Mouse (Mus musculus) C2C12 (cell line): Measurements from ENCODE around the gene Gm49337. TPM values are rescaled to one million over a fixed set of nuclear protein-coding genes. Genes with fewer than 3 reads are reported as not detected.

Experiments
- H3K27me3 ChIP-seq: one replicate; pipeline ENCODE4 v1.6.1; 2011; ENCODE audit not compliant: control insufficient read depth, insufficient read depth, insufficient read length
- H3K36me3 ChIP-seq: one replicate; pipeline ENCODE4 v1.6.1; 2011; ENCODE audit not compliant: control insufficient read depth, insufficient read depth
- H3K4me3 ChIP-seq: one replicate; pipeline ENCODE4 v1.5.1; 2011; ENCODE audit warnings: mild to moderate bottlenecking, control low read depth; ENCODE audit not compliant: poor library complexity, insufficient read depth, severe bottlenecking
- H3K79me2 ChIP-seq: one replicate; pipeline ENCODE4 v1.6.1; 2011; ENCODE audit not compliant: control insufficient read depth, insufficient read depth
- H3K79me3 ChIP-seq: one replicate; pipeline ENCODE4 v1.6.1; 2011; ENCODE audit warnings: low read depth, control low read depth
- H3ac ChIP-seq: one replicate; pipeline ENCODE3; 2011; ENCODE audit warnings: low read depth; ENCODE audit not compliant: control insufficient read depth, insufficient read length
- CEBPB ChIP-seq: IDR thresholded peaks from one replicate; pipeline ENCODE4 v1.6.1; 2011; ENCODE audit warnings: low read depth, mild to moderate bottlenecking, control low read depth, moderate library complexity
- CTCF ChIP-seq: IDR thresholded peaks from one replicate; pipeline ENCODE4 v1.5.1; 2011; ENCODE audit not compliant: control insufficient read depth, insufficient read depth, insufficient read length
- FOSL1 ChIP-seq: IDR thresholded peaks from one replicate; pipeline ENCODE4 v1.8.0; 2011; ENCODE audit warnings: mild to moderate bottlenecking, low read length; ENCODE audit not compliant: poor library complexity, insufficient read depth, severe bottlenecking
- MAX ChIP-seq: IDR thresholded peaks from one replicate; pipeline ENCODE4 v1.6.1; 2011; ENCODE audit warnings: mild to moderate bottlenecking, control low read depth
- MYOD1 ChIP-seq: IDR thresholded peaks from one replicate; pipeline ENCODE4 v1.6.1; 2011; ENCODE audit warnings: low read depth; ENCODE audit not compliant: control insufficient read depth, insufficient read length
- MYOG ChIP-seq: IDR thresholded peaks from one replicate; pipeline ENCODE4 v1.6.1; 2011; ENCODE audit not compliant: control insufficient read depth, insufficient read length; ENCODE audit errors: extremely low read depth
- USF1 ChIP-seq: IDR thresholded peaks from one replicate; pipeline ENCODE4 v1.6.1; 2011; ENCODE audit warnings: low read depth, mild to moderate bottlenecking, control low read depth, moderate library complexity
- polyA plus RNA-seq: library from polyadenylated mRNA; unstranded; fragments of >200 nt; fragmentation: generic; extraction: Trizol; gene quantifications from one replicate; pipeline ENCODE4 v1.2.1, GENCODE M21; 2012; ENCODE audit warnings: missing spikeins

The Gm49337 gene
- polyA plus RNA-seq, 1 experiment, result not detected

DNA sequence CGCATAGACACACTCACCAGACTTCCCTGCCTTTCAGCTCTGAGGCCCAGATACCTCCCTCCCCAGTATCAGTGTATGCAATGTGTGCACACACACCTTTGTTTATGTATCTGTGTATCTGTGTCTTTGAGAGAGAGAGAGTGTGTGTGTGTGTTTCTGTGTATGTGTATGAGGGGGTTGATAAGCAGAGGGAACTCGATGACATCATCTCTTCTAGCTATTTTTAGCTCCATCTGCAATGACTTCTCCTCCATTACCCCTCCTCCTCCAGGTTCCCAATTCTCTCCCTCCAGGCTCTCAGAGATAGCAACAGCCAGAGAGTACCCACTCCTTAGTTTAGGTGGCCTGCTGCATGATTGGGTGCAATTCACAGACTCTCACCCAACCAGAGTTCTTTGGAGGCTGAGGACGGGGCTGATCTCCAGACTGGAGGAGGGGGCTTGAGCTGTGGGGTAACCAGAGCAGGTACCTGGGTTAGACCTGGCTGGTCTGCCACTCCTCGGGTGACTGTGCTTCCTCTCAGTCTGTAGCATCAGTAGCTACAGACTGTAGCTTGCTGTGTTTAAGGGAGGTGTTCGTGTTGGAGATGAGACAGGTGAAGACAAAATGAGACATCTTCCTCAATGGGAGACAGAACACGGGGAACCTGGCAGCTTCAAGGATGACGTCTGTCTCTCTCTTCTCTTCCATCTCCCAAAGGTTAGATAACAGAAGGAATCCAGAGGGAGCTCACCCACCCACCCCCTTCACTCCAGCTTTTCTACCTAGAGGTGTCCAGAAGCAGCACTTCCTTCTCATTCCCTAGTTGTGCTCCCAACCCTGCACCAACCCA lies 2.7 kb downstream of the Gm49337 start:
- H3K79me3 ChIP-seq, result no peaks in the 10 kb centered on the region
- H3K79me2 ChIP-seq, result no peaks in the 10 kb centered on the region
- H3K36me3 ChIP-seq, result no peaks in the 10 kb centered on the region
- no peaks in the 10 kb centered on the region for H3K27me3 ChIP-seq
- H3K4me3 ChIP-seq, result no peak overlapping the region
- H3ac ChIP-seq, result no peak overlapping the region
- TF ChIP-seq MAX (no peak), MYOD1 (no peak), CEBPB (no peak), FOSL1 (no peak), MYOG (no peak)

DNA sequence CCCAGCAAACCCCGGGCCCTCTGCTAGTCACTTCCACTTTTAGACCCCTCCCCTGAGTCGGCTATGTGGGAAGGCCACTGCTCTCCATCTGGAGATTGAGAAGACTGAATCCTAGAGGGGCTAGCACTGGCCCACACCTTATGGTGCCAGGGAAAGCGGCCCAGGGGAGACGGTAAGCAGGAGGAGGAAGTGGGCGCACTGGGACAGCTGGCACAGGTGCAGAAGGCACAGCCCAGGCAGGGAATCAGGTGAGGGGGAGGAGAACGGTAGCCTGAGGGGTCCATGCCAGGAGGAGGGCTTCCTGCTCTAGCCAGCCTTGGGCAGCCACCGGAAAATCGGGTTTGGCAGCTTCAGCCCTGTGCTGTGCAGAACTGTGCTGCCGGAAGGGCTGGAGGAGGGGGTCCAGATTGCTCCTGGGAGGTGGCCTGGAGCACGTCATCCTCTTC lies 3.4 kb downstream of the Gm49337 start:
- Histone ChIP-seq H3K79me2 (no peaks in the 10 kb centered on the region), H3K79me3 (no peaks in the 10 kb centered on the region), H3K4me3 (no peak overlapping the region), H3K36me3 (no peaks in the 10 kb centered on the region), H3ac (no peak overlapping the region), H3K27me3 (no peaks in the 10 kb centered on the region)
- no peak for TF ChIP-seq MYOG
- no peak for TF ChIP-seq CEBPB
- no peak for TF ChIP-seq FOSL1
- TF ChIP-seq CTCF, result no peak
- TF ChIP-seq MYOD1, result no peak
- TF ChIP-seq USF1, result no peak
- TF ChIP-seq MAX, result no peak

- H3K4me3 ChIP-seq, result no peak overlapping the region
- no peaks in the 10 kb centered on the region for H3K79me3 ChIP-seq
- H3K36me3 ChIP-seq, result no peaks in the 10 kb centered on the region
- no peaks in the 10 kb centered on the region for H3K27me3 ChIP-seq
- H3K79me2 ChIP-seq, result no peaks in the 10 kb centered on the region
- H3ac ChIP-seq, result no peak overlapping the region
- TF ChIP-seq CEBPB, result no peak
- no peak for TF ChIP-seq USF1
- no peak for TF ChIP-seq MAX
- no peak for TF ChIP-seq MYOD1
- TF ChIP-seq FOSL1, result no peak
- no peak for TF ChIP-seq MYOG
- no peak for TF ChIP-seq CTCF
These were observed 4.0 kb downstream of the Gm49337 start for GRCm38 (mm10) chr4:116177140-116177539.

DNA sequence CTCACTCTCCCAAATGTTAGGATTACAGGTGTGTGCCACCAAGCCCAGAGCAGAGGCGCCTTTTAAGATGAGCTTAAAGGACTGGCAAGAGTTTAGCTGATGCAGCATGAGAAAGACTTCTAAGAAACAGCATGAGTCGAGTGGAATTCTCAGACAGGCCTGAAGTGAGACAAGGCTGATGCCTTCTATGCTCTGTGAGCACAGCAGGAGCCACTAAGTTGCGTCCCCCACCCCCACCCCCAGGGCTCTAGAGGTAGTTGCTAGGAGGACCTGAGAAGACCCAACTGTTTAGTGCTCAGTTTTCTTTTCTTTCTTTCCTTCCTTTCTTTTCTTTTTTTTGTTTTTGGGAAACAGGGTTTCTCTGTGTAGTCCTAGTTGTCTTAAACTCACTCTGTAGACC lies 8.9 kb downstream of the Gm49337 start:
- Histone ChIP-seq H3ac (no peak overlapping the region), H3K79me3 (no peaks in the 10 kb centered on the region), H3K27me3 (no peaks in the 10 kb centered on the region), H3K36me3 (no peaks in the 10 kb centered on the region), H3K4me3 (no peak overlapping the region), H3K79me2 (no peaks in the 10 kb centered on the region)
- TF ChIP-seq MYOG (no peak), CTCF (no peak), MAX (no peak), FOSL1 (no peak), CEBPB (no peak), MYOD1 (no peak), USF1 (no peak)

- H3K27me3 ChIP-seq, result no peaks in the 10 kb centered on the region
- no peak overlapping the region for H3K4me3 ChIP-seq
- no peaks in the 10 kb centered on the region for H3K79me3 ChIP-seq
These were observed 9.6 kb downstream of the Gm49337 start for GRCm38 (mm10) chr4:116182745-116183144.

DNA sequence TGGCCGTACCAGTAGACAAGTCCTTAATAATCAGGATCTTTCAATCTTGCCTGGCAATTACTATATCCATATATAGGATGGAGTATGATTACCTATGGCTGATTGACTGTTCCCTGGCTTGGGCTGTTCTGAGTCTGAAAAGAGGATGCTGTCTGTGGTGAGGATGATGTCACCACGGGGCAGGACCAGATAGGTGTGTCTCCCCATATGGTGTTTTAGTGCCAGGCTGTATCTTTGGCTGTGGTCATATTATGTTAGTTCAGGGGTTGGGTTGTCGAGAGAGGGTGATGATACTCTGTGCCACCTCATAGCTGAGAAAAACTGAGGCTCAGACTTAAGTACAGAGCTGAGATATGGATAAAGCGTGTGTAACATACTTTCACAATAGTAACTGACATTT lies 11.9 kb downstream of the Gm49337 start:
- no peak overlapping the region for H3K4me3 ChIP-seq

More at GRCm38 (mm10) chr4:116182745-116183144, 9.6 kb downstream of the Gm49337 start:
- H3ac ChIP-seq, result no peak overlapping the region
- TF ChIP-seq CTCF, result no peak
- TF ChIP-seq FOSL1, result no peak
- no peak for TF ChIP-seq MAX
- TF ChIP-seq MYOD1, result no peak
- TF ChIP-seq MYOG, result no peak
- TF ChIP-seq CEBPB, result no peak
- no peak for TF ChIP-seq USF1
- no peaks in the 10 kb centered on the region for H3K79me2 ChIP-seq
- no peaks in the 10 kb centered on the region for H3K36me3 ChIP-seq

More for the DNA sequence above, 11.9 kb downstream of the Gm49337 start:
- H3K79me2 ChIP-seq, result no peaks in the 10 kb centered on the region
- TF ChIP-seq USF1 (no peak), CEBPB (no peak)
- H3K79me3 ChIP-seq, result no peaks in the 10 kb centered on the region
- H3K36me3 ChIP-seq, result no peaks in the 10 kb centered on the region
- no peak overlapping the region for H3ac ChIP-seq
- no peaks in the 10 kb centered on the region for H3K27me3 ChIP-seq
